Mouse (Mus musculus) forebrain, embryonic 15.5 days (tissue): ENCODE results near the gene Rgs7. TPM values are rescaled to one million over a fixed set of nuclear protein-coding genes. Genes with fewer than 3 reads are reported as not detected.
A peak's percentile ranks its signal among the peaks of the same experiment; 100 is the strongest.

Experiments used
- ATAC-seq: fragments of 200-750 bp; cut with Nextera tagmentation; replicated peaks from 2 replicates; pipeline ENCODE4 v1.8.0; 2017; ENCODE audit warnings: mild to moderate bottlenecking, moderate TSS enrichment, moderate library complexity
- H3K27ac ChIP-seq: fragments of 300-500 bp; sonication (generic); replicated peaks from 2 replicates; pipeline ENCODE4 v1.5.1; 2015; ENCODE audit warnings: mild to moderate bottlenecking, inconsistent platforms
- H3K27me3 ChIP-seq: fragments of 300-500 bp; sonication (generic); 2 replicates; pipeline ENCODE4 v1.6.1; 2015; ENCODE audit warnings: inconsistent platforms
- H3K36me3 ChIP-seq: fragments of 300-500 bp; sonication (generic); 2 replicates; pipeline ENCODE4 v1.6.1; 2015; ENCODE audit warnings: mild to moderate bottlenecking, inconsistent platforms
- H3K4me1 ChIP-seq: fragments of 300-500 bp; sonication (generic); 2 replicates; pipeline ENCODE4 v1.6.1; 2015; ENCODE audit warnings: inconsistent platforms
- H3K4me2 ChIP-seq: fragments of 300-500 bp; sonication (generic); replicated peaks from 2 replicates; pipeline ENCODE4 v1.6.1; 2015; ENCODE audit warnings: mild to moderate bottlenecking, inconsistent platforms
- H3K4me3 ChIP-seq: fragments of 300-500 bp; sonication (generic); 2 replicates; pipeline ENCODE4 v1.5.1; 2015; ENCODE audit warnings: mild to moderate bottlenecking, inconsistent platforms
- H3K9ac ChIP-seq: fragments of 300-500 bp; sonication (generic); replicated peaks from 2 replicates; pipeline ENCODE4 v1.6.1; 2015; ENCODE audit warnings: mild to moderate bottlenecking, inconsistent platforms
- H3K9me3 ChIP-seq: fragments of 300-500 bp; sonication (generic); 2 replicates; pipeline ENCODE4 v1.6.1; 2016; ENCODE audit warnings: inconsistent platforms
- WGBS: fragments of 180-500 bp; shearing (Covaris S2); methylation state at CpG from one replicate; pipeline ENCODE4 v1.1.7; 2015; ENCODE audit warnings: mixed read lengths; 5-methylcytosine and 5-hydroxymethylcytosine counted together
- polyA plus RNA-seq: library from polyadenylated mRNA; unstranded; fragments of >200 nt; fragmentation: Nextera tagmentation; extraction: Ambion mirVana; gene quantifications from 2 replicates; pipeline ENCODE4 v1.2.1, GENCODE M21; 2015

Gene Rgs7
- polyA plus RNA-seq, 1 experiment from 2014 or later, result 18.9 TPM

DNA sequence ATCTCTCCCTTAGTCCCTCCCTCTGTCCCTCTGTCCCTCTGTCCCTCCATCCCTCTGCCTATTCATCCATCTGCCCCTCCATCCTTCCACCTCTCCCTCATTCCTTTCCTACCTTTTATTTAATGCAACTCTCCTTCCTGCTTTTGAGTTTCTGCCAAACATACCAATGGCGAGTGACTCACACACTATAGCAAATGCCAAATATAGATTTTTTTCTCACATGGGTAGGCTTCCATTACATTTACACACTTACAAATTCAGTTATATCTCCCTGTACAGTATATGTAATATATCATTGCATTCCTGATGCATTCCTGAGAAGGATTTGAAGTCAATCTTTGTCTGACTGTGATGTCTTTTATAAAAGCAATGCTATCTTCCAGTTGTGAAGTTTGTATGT is 202.2 kb downstream of the Rgs7 start:
- no peaks in the 10 kb centered on the region for H3K36me3 ChIP-seq
- H3K4me2 ChIP-seq, result no peak overlapping the region
- H3K9me3 ChIP-seq, result no peaks in the 10 kb centered on the region
- no peaks in the 10 kb centered on the region for H3K27me3 ChIP-seq
- H3K4me1 ChIP-seq, result no peaks in the 10 kb centered on the region
- no peak overlapping the region for H3K27ac ChIP-seq
- no peak overlapping the region for H3K4me3 ChIP-seq
- 78% methylated on average over 1 of the region's 1 CpGs for WGBS
- ATAC-seq, result no peak
- no peak overlapping the region for H3K9ac ChIP-seq

DNA sequence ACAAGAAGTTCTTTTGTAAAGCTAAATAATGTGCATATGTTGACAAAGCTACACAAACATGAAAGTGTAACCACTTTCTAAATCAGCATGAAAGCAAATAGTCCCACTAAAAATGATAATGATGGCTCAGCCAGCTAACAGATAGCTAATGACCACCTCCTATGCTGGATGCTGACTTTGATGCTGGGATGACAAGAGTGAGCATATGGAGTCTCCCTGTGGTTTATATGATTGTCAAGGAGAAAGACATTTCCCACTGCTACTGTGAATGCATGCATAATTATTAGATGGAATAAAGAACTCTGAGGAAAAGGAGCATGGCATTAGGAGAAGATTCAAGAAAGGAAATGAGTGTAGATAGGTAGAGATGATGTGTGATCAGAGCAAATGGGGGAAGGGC is 230.0 kb downstream of the Rgs7 start:
- Histone ChIP-seq H3K36me3 (no peaks in the 10 kb centered on the region), H3K4me1 (no peaks in the 10 kb centered on the region), H3K4me2 (no peak overlapping the region), H3K27ac (no peak overlapping the region), H3K27me3 (no peaks in the 10 kb centered on the region), H3K4me3 (no peak overlapping the region), H3K9me3 (no peaks in the 10 kb centered on the region), H3K9ac (no peak overlapping the region)
- ATAC-seq, result 0 out of 2 replicates have a peak, but pooled peaks have one; percentile 23

DNA sequence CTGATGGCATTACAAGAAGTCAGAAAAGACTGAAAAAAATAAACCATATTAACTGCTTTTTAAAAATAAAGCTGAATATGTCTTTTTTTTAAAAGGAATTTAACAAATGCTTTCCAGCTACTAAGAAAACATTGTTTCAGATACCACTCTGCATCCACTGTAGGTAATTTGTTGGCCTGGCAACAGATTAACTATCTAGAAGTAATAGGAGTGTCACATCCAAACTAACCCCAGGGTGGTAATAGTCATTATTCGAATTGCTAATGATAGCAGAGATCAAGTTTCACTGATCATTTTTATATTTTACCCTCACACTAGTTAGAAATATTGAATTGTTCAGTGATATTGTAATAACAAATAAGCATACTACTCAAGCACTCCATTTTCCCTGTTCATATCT is 232.9 kb downstream of the Rgs7 start:
- no peaks in the 10 kb centered on the region for H3K36me3 ChIP-seq
- H3K9ac ChIP-seq, result no peak overlapping the region
- no peak overlapping the region for H3K4me2 ChIP-seq
- H3K27me3 ChIP-seq, result no peaks in the 10 kb centered on the region
- no peaks in the 10 kb centered on the region for H3K9me3 ChIP-seq
- H3K4me1 ChIP-seq, result peaks cover 9% of the 10 kb centered on the region
- WGBS, result 63% methylated on average over 1 of the region's 1 CpGs
- H3K27ac ChIP-seq, result no peak overlapping the region
- no peak overlapping the region for H3K4me3 ChIP-seq
- ATAC-seq, result no peak

DNA sequence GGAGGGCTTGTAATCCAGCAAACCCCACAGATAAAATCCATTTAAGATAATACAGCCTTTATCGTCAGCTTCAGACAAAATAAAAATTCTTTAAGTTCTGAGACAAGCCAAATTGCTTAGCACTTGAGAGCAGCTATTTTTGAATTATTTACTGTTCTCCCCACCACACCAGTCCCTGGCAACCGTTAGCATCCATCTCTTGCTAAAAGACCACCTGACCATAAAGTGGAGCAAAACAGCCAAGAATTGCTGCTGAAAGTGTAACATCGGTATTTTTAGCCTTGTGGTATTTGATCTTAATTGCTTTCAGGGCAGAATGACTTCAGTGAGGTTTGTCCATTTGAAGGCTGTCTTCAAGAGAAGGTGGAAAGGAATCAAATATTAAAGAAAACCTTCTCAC is 237.1 kb downstream of the Rgs7 start:
- ATAC-seq, result no peak
- Histone ChIP-seq H3K9ac (no peak overlapping the region), H3K4me2 (no peak overlapping the region), H3K27me3 (no peaks in the 10 kb centered on the region), H3K36me3 (no peaks in the 10 kb centered on the region), H3K4me1 (peaks cover 9% of the 10 kb centered on the region), H3K27ac (peak overlapping the region; percentile 37; the same call in 1 of the 2 replicates), H3K9me3 (no peaks in the 10 kb centered on the region), H3K4me3 (no peak overlapping the region)
- WGBS, result 59% methylated on average over 3 of the region's 3 CpGs

DNA sequence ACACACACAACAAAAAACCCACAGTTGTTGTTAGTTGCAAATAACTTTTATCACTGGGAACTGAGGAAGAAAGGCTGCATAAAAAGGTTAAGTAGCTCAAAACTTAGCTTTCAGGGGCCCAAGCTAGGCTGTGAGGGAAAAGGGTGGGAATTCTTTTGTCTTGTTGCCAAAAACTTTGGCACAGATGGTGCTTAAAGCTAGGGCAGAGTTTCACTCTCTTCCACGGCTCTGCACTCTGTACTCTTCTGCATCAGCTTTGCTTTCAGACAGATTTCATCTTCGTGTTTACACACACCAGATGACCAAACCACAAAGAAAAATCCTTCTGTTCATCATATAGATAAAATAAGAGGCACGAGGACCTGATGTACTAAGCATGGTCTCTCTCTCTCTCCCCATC is 237.6 kb downstream of the Rgs7 start:
- peak overlapping the region; percentile 37; the same call in 1 of the 2 replicates for H3K27ac ChIP-seq
- no peaks in the 10 kb centered on the region for H3K36me3 ChIP-seq
- no peaks in the 10 kb centered on the region for H3K9me3 ChIP-seq
- H3K4me1 ChIP-seq, result peaks cover 9% of the 10 kb centered on the region
- no peak overlapping the region for H3K4me3 ChIP-seq
- H3K27me3 ChIP-seq, result no peaks in the 10 kb centered on the region
- WGBS, result 24% methylated on average over 3 of the region's 3 CpGs
- no peak overlapping the region for H3K4me2 ChIP-seq
- ATAC-seq, result peak; percentile 77
- H3K9ac ChIP-seq, result no peak overlapping the region

DNA sequence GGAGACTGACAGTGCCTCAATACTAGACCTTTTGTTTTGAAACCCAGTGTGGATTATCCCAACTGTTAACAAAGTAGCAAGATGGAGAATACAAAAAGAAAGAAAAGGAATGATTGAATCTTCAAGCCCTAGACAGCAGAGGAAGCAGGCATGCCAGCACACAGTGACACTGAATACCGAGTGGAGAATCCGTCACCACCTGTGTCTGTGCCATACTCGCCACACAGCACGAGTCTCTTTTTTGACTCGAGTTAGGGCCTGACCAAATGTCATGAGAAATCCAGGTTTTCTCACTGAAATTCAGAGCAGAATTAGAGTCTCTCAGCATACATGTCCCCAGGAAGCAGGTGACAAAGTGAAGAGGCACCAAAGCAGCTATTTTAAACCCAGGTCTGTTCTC is 250.2 kb downstream of the Rgs7 start:
- no peaks in the 10 kb centered on the region for H3K36me3 ChIP-seq
- no peaks in the 10 kb centered on the region for H3K4me1 ChIP-seq
- H3K4me2 ChIP-seq, result no peak overlapping the region
- 76% methylated on average over 5 of the region's 5 CpGs for WGBS
- H3K27ac ChIP-seq, result no peak overlapping the region
- H3K9ac ChIP-seq, result no peak overlapping the region
- no peaks in the 10 kb centered on the region for H3K9me3 ChIP-seq
- H3K27me3 ChIP-seq, result no peaks in the 10 kb centered on the region
- H3K4me3 ChIP-seq, result no peak overlapping the region
- no peak for ATAC-seq

DNA sequence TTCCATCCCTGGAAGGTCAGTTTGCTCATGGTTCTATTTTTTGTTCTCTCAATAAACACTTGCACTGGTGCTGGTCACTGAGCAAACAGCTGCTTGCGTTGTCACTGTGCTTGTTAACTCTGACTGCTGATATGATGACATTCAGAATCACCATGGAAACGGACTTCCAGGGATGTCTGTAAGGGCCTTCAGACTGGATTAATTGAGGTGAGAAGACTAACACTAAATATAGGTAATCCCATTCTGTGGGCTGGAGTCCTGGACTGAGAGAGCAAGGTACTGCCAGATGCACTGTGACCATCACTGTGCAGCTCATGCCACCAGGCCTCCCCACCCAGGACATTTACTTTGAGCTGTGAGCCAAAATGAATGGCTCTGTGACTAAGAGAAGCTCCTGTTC is 252.2 kb downstream of the Rgs7 start:
- Histone ChIP-seq H3K36me3 (no peaks in the 10 kb centered on the region), H3K9ac (no peak overlapping the region), H3K27me3 (no peaks in the 10 kb centered on the region), H3K9me3 (no peaks in the 10 kb centered on the region), H3K4me1 (no peaks in the 10 kb centered on the region), H3K4me3 (no peak overlapping the region), H3K27ac (no peak overlapping the region), H3K4me2 (no peak overlapping the region)
- ATAC-seq, result 0 out of 2 replicates have a peak, but pooled peaks have one; percentile 11
- 75% methylated on average over 2 of the region's 2 CpGs for WGBS

DNA sequence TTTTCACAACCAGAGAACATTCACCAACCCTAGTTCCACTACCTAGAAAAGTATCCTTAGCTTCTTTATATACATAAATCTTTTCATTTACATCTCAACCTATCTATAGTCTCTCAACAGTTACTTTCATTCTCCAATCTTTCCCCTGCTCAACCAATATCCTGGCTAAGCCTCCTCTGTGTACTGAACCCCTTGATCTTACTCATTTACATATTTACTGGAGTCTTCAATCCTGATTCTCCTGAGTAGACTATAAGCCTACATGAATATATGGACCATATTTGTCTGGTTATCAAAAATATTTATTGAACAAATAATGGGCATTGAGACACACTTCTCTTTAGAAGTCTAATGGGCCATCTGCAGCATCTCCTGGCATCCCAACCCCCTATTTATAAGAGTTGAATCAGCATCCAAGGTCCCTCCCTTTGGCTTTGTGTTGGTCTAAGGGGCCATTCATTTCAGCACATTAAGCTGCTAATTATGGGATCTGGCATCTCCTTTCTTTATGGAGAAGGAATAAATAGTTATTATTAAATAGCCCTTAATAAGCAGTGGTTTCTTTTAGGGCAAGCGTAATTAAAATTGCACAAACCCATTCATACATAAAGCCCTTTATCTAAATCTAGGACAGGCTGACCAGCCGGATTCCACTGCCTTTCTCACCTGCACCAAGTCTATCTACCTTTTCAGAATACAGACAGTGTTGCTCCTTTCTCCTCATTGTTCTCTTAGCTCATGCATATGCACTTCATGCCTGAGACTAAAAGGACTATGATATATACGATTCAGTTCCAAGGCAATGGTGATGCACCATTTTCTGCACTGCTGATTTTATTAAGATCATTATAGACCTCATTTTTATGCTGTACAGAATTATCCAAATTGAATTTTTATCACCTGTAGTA is 270.5 kb downstream of the Rgs7 start:
- Histone ChIP-seq H3K4me2 (no peak overlapping the region), H3K36me3 (no peaks in the 10 kb centered on the region), H3K27me3 (no peaks in the 10 kb centered on the region), H3K27ac (no peak overlapping the region), H3K9me3 (no peaks in the 10 kb centered on the region), H3K4me1 (peaks cover 10% of the 10 kb centered on the region; the same call in 1 of the 2 replicates), H3K4me3 (no peak overlapping the region), H3K9ac (no peak overlapping the region)
- ATAC-seq, result peak; percentile 68; the same call in 1 of the 2 replicates
- WGBS, result 17% methylated on average over 3 of the region's 3 CpGs

DNA sequence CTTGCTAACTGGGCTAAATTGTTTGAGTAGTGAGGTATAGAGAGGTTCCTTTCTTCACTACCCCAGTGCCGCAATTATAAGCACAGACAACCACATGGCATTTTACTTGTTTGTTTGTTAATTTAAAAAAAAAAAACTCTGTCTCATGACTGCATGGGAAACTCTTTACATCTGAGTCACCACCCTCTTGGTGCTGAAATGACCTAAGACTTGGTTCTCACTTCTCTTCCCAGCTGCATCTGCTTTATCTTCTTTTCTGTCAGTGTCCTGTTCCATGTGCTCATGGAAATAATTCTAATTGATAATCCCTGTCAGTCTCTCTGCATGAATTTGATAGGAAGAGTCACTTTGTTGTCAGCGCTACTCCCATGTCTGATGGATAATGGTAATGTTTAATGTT is 272.7 kb downstream of the Rgs7 start:
- Histone ChIP-seq H3K4me1 (peaks cover 10% of the 10 kb centered on the region; the same call in 1 of the 2 replicates), H3K36me3 (no peaks in the 10 kb centered on the region), H3K27ac (no peak overlapping the region), H3K4me2 (no peak overlapping the region), H3K9me3 (no peaks in the 10 kb centered on the region), H3K4me3 (no peak overlapping the region), H3K27me3 (no peaks in the 10 kb centered on the region), H3K9ac (no peak overlapping the region)
- WGBS, result 94% methylated on average over 2 of the region's 2 CpGs
- ATAC-seq, result no peak

DNA sequence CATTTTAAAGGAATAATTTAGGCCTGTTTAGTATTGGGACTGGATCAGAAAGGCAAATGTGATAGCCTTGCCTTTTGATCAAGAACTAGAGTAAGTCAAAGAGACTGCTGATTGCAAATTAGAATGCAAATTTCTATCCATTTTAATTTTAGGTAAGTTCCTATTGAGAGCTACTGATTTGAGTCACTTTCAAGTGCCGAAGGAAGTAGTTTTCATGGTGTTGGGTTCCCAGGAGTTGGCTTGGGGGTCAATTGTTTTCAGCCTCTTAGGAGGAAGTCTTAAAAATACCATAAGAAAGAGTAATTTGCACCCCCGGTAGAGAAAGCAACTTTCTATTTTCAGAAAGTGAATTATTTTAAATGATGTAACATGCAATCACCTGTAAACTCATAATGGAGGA is 285.3 kb downstream of the Rgs7 start:
- Histone ChIP-seq H3K36me3 (no peaks in the 10 kb centered on the region), H3K4me3 (no peak overlapping the region), H3K27me3 (no peaks in the 10 kb centered on the region), H3K4me1 (no peaks in the 10 kb centered on the region), H3K9me3 (no peaks in the 10 kb centered on the region), H3K4me2 (no peak overlapping the region), H3K27ac (no peak overlapping the region), H3K9ac (no peak overlapping the region)
- no peak for ATAC-seq
- 83% methylated on average over 2 of the region's 2 CpGs for WGBS

DNA sequence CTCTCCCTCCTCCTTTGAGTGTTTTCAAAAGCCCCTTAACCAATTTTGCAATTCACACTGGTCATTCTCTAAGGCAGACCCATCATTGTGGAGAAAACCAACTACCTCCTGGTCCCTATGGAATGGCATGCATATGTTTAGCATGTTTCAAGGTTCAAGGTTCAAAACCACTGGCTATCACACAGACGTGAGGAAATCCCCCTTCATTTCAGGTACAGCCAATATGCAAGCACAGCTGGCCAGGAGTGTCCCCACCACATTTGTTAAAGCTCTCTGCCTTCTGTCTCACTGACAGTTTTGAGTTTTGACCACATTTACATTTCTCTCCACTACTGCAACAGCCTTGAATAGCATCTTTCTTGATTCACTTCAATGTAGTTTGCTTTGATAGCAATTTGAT is 286.7 kb downstream of the Rgs7 start:
- no peaks in the 10 kb centered on the region for H3K36me3 ChIP-seq
- no peak overlapping the region for H3K9ac ChIP-seq
- ATAC-seq, result no peak
- no peak overlapping the region for H3K4me2 ChIP-seq
- H3K4me3 ChIP-seq, result no peak overlapping the region
- no peak overlapping the region for H3K27ac ChIP-seq
- H3K27me3 ChIP-seq, result no peaks in the 10 kb centered on the region
- no peaks in the 10 kb centered on the region for H3K9me3 ChIP-seq
- WGBS, result 68% methylated on average over 1 of the region's 1 CpGs
- H3K4me1 ChIP-seq, result no peaks in the 10 kb centered on the region

DNA sequence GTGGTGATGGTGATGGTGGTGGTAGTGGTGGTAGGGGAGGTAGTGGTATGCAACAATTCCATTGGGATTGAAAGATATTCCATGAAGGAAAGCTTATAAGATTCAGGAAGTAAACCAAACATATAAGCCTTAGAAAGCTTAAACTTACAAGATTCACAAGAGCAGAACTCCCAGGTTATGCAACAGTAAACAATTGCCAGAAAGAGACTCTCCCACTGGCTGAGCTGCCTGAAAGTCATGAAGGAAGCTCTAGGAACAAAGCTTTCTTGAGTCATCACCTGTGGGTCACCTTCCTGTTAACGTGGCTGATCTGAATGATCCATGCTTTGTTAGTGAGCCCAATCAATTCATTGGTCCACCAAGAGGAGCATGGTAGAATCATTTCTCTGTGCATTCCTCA is 288.8 kb downstream of the Rgs7 start:
- Histone ChIP-seq H3K27ac (no peak overlapping the region), H3K9me3 (no peaks in the 10 kb centered on the region), H3K27me3 (no peaks in the 10 kb centered on the region), H3K4me1 (no peaks in the 10 kb centered on the region), H3K9ac (no peak overlapping the region), H3K36me3 (no peaks in the 10 kb centered on the region), H3K4me2 (no peak overlapping the region), H3K4me3 (no peak overlapping the region)
- ATAC-seq, result no peak
- WGBS, result 71% methylated on average over 1 of the region's 1 CpGs

DNA sequence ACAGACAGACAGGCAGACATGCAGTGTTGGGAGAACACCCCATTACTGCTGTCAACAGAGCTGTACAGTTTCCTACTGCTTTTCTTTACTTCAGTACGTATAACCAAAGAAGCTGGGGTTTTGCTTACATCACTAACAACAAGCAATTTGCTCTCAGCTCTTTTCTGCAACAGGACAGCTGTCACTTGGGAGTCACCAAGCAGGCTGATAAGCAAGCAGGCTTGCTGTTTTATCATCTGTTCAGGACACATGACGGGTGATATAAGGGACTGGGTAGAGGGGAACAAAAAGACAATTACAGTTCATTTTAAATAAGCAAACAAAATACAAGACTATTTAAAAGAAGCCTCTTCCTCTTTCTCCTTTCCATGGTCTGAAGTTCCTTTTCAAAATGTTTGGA is 289.4 kb downstream of the Rgs7 start:
- Histone ChIP-seq H3K4me2 (no peak overlapping the region), H3K9me3 (no peaks in the 10 kb centered on the region), H3K4me3 (no peak overlapping the region), H3K27me3 (no peaks in the 10 kb centered on the region), H3K27ac (no peak overlapping the region), H3K36me3 (no peaks in the 10 kb centered on the region), H3K4me1 (no peaks in the 10 kb centered on the region), H3K9ac (no peak overlapping the region)
- 43% methylated on average over 2 of the region's 2 CpGs for WGBS
- ATAC-seq, result no peak
